Mouse (Mus musculus) forebrain, embryonic 13.5 days (tissue): Measurements from ENCODE around the gene Dock10. TPM values are rescaled to one million over a fixed set of nuclear protein-coding genes. Genes with fewer than 3 reads are reported as not detected.

ENCODE experiments used
- ATAC-seq: fragments of 200-750 bp; cut with Nextera tagmentation; 2 replicates; pipeline ENCODE4 v1.8.0; 2017
- H3K27ac ChIP-seq: fragments of 300-500 bp; sonication (generic); 2 replicates; pipeline ENCODE4 v1.5.1; 2015; ENCODE audit warnings: inconsistent platforms, mild to moderate bottlenecking, moderate library complexity
- H3K27me3 ChIP-seq: fragments of 300-500 bp; sonication (generic); 2 replicates; pipeline ENCODE4 v1.6.1; 2015; ENCODE audit warnings: mild to moderate bottlenecking, inconsistent platforms
- H3K36me3 ChIP-seq: fragments of 300-500 bp; sonication (generic); 2 replicates; pipeline ENCODE4 v1.6.1; 2015; ENCODE audit warnings: mild to moderate bottlenecking, inconsistent platforms; ENCODE audit not compliant: poor library complexity, severe bottlenecking
- H3K4me1 ChIP-seq: fragments of 300-500 bp; sonication (generic); 2 replicates; pipeline ENCODE4 v1.6.1; 2015; ENCODE audit warnings: inconsistent platforms
- H3K4me2 ChIP-seq: fragments of 300-500 bp; sonication (generic); 2 replicates; pipeline ENCODE4 v1.6.1; 2015; ENCODE audit warnings: inconsistent platforms, mild to moderate bottlenecking, moderate library complexity
- H3K4me3 ChIP-seq: fragments of 300-500 bp; sonication (generic); 2 replicates; pipeline ENCODE4 v1.5.1; 2015; ENCODE audit warnings: mild to moderate bottlenecking, inconsistent platforms
- H3K9ac ChIP-seq: fragments of 300-500 bp; sonication (generic); 2 replicates; pipeline ENCODE4 v1.6.1; 2015; ENCODE audit warnings: mild to moderate bottlenecking, inconsistent platforms
- H3K9me3 ChIP-seq: fragments of 300-500 bp; sonication (generic); replicated peaks from 2 replicates; pipeline ENCODE4 v1.6.1; 2016; ENCODE audit warnings: inconsistent platforms
- WGBS: fragments of 180-500 bp; shearing (Covaris S2); methylation state at CpG from one replicate; pipeline ENCODE4 v1.1.7; 2015; 5-methylcytosine and 5-hydroxymethylcytosine counted together
- polyA plus RNA-seq: library from polyadenylated mRNA; unstranded; fragments of >200 nt; fragmentation: Nextera tagmentation; extraction: Ambion mirVana; gene quantifications from 2 replicates; pipeline ENCODE4 v1.2.1, GENCODE M21; 2015

Dock10 gene
- polyA plus RNA-seq, result 1.3 and 2.2 TPM in 2 replicates

- Histone ChIP-seq H3K36me3 (no peaks in the 10 kb centered on the region), H3K9ac (peak within 1 kb of the TSS; percentile 67), H3K4me3 (peak within 1 kb of the TSS; percentile 62), H3K4me1 (peaks cover 14% of the 10 kb centered on the region), H3K4me2 (peak within 1 kb of the TSS; percentile 98), H3K9me3 (no peaks in the 10 kb centered on the region), H3K27me3 (peaks cover 27% of the 10 kb centered on the region), H3K27ac (no peak within 1 kb of the TSS)
- peak; percentile 77 for ATAC-seq
- under 1% methylated on average over 54 of the region's 82 CpGs for WGBS
These were observed at the start of gene Dock10 for GRCm38 (mm10) chr1:80757977-80758797. Dock10 (minus strand) TSS chr1:80758527.

DNA sequence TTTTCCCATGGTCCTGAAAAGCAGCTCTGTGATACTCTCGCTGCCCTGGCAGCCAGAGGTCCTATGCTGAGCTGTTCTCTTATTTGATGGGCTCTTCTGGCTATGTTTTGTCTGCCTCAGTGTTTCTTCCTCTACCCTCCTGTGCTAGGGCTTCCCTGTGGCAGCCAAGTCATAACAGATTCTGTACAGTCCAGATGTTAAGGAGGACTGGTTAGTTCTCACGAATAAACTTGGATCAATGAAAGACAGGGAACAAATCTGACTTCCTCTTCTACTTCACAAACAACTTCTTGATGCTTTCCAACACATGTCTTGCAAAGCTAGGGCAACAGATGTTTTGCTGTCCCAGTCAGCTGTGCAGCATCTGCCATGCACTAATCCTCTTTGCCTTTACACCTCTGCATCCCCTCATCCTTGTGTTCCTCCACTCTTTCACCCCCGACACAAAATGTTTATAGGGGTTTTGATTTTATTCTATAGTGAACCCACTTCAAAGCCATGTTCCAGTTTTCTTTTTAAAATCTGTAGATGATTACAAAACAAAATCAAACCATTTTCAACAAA, 48.6 kb upstream of the Dock10 start:
- Histone ChIP-seq H3K27ac (no peak overlapping the region), H3K9me3 (no peaks in the 10 kb centered on the region), H3K4me1 (no peaks in the 10 kb centered on the region), H3K4me2 (no peak overlapping the region), H3K9ac (no peak overlapping the region), H3K27me3 (no peaks in the 10 kb centered on the region), H3K36me3 (no peaks in the 10 kb centered on the region), H3K4me3 (no peak overlapping the region)
- ATAC-seq, result no peak
- WGBS, result 79% methylated on average over 3 of the region's 3 CpGs

DNA sequence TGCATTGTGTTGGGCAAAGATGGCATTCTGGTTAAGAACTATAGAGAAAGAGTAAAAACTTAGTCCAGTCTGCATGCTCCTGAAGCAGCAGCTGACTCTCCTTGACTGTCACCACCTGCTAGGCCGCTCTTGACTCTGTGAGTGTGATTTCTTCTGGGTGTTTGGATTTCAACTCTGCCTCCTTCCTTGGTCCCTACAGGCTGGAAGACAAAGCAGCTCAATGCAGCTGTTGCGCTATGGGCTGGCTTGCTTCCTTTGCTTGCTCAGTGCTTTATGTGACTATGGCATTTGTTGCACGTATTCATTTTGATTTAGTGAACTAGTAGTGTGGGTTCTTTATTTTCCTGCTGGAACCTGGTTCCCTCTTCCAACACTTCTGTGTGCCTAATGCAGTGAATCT, 43.7 kb upstream of the Dock10 start:
- Histone ChIP-seq H3K4me3 (no peak overlapping the region), H3K36me3 (no peaks in the 10 kb centered on the region), H3K9me3 (no peaks in the 10 kb centered on the region), H3K27ac (no peak overlapping the region), H3K4me2 (no peak overlapping the region), H3K27me3 (no peaks in the 10 kb centered on the region), H3K9ac (no peak overlapping the region), H3K4me1 (no peaks in the 10 kb centered on the region)
- ATAC-seq, result no peak
- 82% methylated on average over 3 of the region's 3 CpGs for whole genome bisulfite sequencing

DNA sequence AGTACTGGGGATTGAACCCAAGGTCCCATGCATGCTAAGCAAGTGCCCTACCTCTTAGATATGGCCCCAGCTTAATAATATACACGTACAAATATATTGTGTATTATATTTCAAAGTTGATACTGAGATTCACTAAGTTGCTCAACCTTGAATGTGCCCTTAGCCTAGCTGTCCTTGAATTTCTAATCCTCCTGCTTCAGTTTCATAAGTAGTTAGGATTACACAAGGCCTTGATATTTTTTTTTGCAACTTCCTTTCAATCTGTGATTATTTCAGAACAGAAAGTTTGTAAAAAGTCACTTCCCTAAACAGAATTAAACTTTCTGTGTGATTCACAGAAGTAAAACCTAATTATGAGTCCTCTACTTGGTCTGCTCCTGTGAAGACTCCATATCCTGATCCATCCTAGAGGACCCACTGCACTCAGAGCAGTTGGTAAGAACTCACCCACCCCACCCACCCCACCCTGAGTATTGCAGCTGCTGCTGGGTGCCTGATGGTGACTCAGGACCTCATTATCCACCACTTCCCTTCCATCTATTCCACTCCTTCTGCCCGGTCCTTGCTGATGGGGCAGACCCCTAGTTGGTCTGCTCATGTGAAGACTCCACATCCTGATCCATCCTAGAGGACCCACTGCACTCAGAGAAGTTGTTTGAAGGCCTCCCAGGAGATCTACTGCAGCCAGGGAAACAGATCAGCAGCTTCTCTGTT, 26.9 kb upstream of the Dock10 start:
- no peak overlapping the region for H3K4me2 ChIP-seq
- 75% methylated on average over 2 of the region's 2 CpGs for WGBS
- no peak for ATAC-seq
- no peak overlapping the region for H3K9ac ChIP-seq
- H3K4me3 ChIP-seq, result no peak overlapping the region
- H3K36me3 ChIP-seq, result no peaks in the 10 kb centered on the region
- H3K9me3 ChIP-seq, result no peaks in the 10 kb centered on the region
- H3K27ac ChIP-seq, result no peak overlapping the region
- H3K4me1 ChIP-seq, result no peaks in the 10 kb centered on the region
- H3K27me3 ChIP-seq, result no peaks in the 10 kb centered on the region

DNA sequence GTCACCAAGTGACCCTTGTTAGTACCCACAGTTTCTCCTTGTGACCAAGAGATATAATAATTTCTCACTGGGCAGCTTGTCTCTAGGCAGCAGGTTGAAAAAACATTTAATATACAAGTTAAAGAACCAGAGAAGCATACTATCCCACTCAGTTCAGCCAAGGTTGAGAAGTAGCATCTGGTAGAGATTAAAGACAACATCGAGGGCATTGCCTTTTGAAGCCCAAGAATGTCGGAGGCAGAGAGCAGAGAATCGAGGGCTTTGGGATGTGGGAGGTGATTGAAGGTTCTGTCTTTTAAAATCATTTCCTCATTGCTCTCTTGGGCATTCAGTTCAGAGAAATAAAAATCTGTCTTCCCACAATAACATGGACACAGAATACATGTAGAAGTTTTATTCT, 25.8 kb upstream of the Dock10 start:
- Histone ChIP-seq H3K4me3 (no peak overlapping the region), H3K9ac (no peak overlapping the region), H3K4me2 (no peak overlapping the region), H3K9me3 (no peaks in the 10 kb centered on the region), H3K4me1 (no peaks in the 10 kb centered on the region), H3K27ac (no peak overlapping the region), H3K27me3 (no peaks in the 10 kb centered on the region), H3K36me3 (no peaks in the 10 kb centered on the region)
- 87% methylated on average over 3 of the region's 3 CpGs for WGBS
- ATAC-seq, result no peak

DNA sequence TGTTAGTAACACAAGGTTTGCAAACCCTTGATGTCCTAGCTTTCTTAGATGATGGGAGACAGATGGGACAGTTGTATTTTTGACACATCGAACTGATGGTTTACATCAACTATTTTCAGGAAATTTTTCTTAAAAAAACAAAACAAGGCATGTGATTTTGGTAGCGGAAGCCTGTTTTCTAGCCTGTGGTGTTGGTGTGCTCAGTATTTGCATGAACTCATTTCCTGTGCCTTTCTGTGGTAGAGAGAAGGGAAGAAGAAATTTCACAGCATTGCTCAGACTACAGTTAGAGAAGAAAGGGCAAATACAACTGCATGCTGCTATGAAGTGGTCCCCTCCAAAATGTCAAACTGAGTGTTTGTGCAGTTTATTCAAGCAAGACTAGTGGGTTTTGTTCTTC, 7.2 kb upstream of the Dock10 start:
- no peaks in the 10 kb centered on the region for H3K27me3 ChIP-seq
- no peaks in the 10 kb centered on the region for H3K4me1 ChIP-seq
- H3K4me3 ChIP-seq, result no peak overlapping the region
- no peak overlapping the region for H3K4me2 ChIP-seq
- no peaks in the 10 kb centered on the region for H3K36me3 ChIP-seq
- no peak for ATAC-seq
- no peak overlapping the region for H3K27ac ChIP-seq
- H3K9ac ChIP-seq, result no peak overlapping the region
- WGBS, result 85% methylated on average over 2 of the region's 2 CpGs
- no peaks in the 10 kb centered on the region for H3K9me3 ChIP-seq

DNA sequence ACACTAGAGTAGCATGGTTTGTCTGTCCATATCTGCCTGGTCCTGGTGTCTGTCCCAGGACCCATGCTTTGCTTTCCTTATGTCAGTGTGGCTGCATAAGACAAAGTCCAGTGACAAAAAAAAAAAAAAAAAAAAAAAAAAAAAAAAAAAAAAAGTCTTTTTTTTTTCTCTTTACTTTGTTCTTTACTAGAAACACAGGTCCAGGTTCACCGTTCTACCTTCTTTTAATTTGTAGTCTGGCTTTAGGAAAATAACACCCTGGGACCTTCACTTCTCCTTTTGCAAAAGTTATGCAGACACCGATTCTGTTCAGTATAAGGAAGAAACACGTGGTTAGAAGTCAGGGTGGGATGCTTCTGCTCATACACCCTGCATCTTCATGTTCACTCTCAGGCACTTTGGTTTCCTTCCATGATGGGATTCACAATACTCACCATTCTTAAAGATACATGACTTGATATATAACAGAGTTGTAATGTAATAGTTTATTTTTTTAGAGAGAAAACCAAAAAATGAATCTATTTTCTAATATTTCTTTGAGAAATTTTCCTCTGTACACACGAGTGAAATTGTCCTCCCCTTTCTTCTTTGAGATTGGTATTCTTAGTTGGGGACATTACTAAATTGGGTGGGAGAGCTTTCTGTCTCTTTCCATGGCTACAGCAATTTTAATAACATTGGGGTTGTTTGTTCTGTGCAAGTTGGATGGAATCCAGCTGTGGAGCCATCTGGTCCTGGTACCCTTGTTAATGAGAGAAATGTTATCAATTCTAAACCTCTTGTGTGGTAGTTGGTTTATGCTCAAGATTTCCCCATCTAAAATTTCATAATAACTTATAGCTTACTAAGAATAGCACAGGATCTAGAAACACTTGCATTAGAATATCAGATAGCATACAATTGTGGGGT, 5.0 kb upstream of the Dock10 start:
- 83% methylated on average over 4 of the region's 4 CpGs for WGBS
- H3K4me2 ChIP-seq, result no peak overlapping the region
- peaks cover 20% of the 10 kb centered on the region for H3K27me3 ChIP-seq

GRCm38 (mm10) chr1:80758798-80759184, 464 bp upstream of the Dock10 start:
- ATAC-seq, result peak; percentile 1; the same call in 1 of the 2 replicates
- H3K27ac ChIP-seq, result no peak overlapping the region
- WGBS, result 14% methylated on average over 6 of the region's 6 CpGs
- peak overlapping the region; percentile 67 for H3K9ac ChIP-seq
- peak overlapping the region; percentile 98 for H3K4me2 ChIP-seq
- H3K4me1 ChIP-seq, result peaks cover 14% of the 10 kb centered on the region
- peak overlapping the region; percentile 62 for H3K4me3 ChIP-seq
- no peaks in the 10 kb centered on the region for H3K9me3 ChIP-seq
- no peaks in the 10 kb centered on the region for H3K36me3 ChIP-seq
- H3K27me3 ChIP-seq, result peaks cover 27% of the 10 kb centered on the region

More for the DNA sequence above, 5.0 kb upstream of the Dock10 start:
- Histone ChIP-seq H3K4me1 (0 out of 2 replicates have a peak, but pooled peaks cover 4% of the 10 kb centered on the region), H3K9me3 (no peaks in the 10 kb centered on the region), H3K36me3 (no peaks in the 10 kb centered on the region), H3K4me3 (no peak overlapping the region), H3K9ac (no peak overlapping the region), H3K27ac (no peak overlapping the region)
- no peak for ATAC-seq

GRCm38 (mm10) chr1:80757650-80757976, 714 bp downstream of the Dock10 start:
- no peaks in the 10 kb centered on the region for H3K36me3 ChIP-seq
- H3K9me3 ChIP-seq, result no peaks in the 10 kb centered on the region
- H3K4me1 ChIP-seq, result peaks cover 14% of the 10 kb centered on the region
- H3K4me2 ChIP-seq, result peak overlapping the region; percentile 98
- whole genome bisulfite sequencing, result 0% methylated on average over 6 of the region's 6 CpGs
- ATAC-seq, result peak; percentile 30; the same call in 1 of the 2 replicates
- H3K27ac ChIP-seq, result no peak overlapping the region
- H3K4me3 ChIP-seq, result peak overlapping the region; percentile 62
- H3K9ac ChIP-seq, result peak overlapping the region; percentile 67; the same call in 1 of the 2 replicates
- peaks cover 27% of the 10 kb centered on the region for H3K27me3 ChIP-seq

DNA sequence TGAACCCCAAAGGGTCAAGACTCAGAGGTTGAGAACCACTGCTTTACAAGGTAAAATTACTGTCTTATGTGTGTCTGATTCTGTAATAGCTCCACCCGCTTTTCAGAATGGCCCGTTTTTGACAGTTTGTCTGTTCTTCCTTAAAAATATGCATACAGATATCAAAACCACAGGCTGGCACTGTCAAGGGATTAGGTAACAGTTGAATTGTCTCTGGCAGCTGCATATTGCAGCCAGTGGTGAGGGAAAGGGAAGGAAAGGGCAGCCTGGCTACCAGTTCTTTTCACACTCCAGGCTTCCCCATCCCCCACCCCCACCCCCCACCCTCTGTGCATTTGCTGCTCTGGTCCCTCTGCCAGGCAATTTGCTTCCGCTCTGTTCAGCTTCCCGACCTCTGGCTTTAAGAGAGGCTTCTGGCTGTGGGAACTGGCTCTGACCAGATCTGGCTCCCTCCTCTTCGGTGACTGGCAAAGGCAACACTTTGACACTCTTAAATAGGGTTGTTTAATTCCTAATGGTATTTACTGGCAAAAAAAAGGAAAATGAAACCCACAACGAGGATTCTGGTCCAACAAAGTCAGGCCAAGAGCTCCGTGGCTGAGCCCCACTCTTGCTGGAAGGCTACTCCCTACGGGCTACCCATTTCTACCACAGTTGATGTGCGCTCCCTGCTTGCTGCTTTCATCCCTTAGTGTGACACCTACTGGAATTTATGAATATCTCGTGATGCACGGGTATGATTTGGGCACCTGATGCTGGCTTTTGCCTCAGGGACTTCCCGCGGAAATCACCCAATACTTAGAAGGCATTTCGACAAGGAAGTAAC, 1.3 kb downstream of the Dock10 start:
- ATAC-seq, result peak; percentile 61
- H3K9ac ChIP-seq, result no peak overlapping the region

GRCm38 (mm10) chr1:80756060-80756439, 2.3 kb downstream of the Dock10 start:
- no peak overlapping the region for H3K27ac ChIP-seq
- no peaks in the 10 kb centered on the region for H3K9me3 ChIP-seq
- no peaks in the 10 kb centered on the region for H3K36me3 ChIP-seq
- no peak overlapping the region for H3K4me2 ChIP-seq
- no peak overlapping the region for H3K4me3 ChIP-seq
- H3K9ac ChIP-seq, result no peak overlapping the region
- WGBS, result 43% methylated on average over 2 of the region's 2 CpGs
- peaks cover 27% of the 10 kb centered on the region for H3K27me3 ChIP-seq
- no peak for ATAC-seq
- peaks cover 14% of the 10 kb centered on the region for H3K4me1 ChIP-seq

More for the DNA sequence above, 1.3 kb downstream of the Dock10 start:
- no peaks in the 10 kb centered on the region for H3K36me3 ChIP-seq
- 7% methylated on average over 14 of the region's 14 CpGs for WGBS
- peaks cover 27% of the 10 kb centered on the region for H3K27me3 ChIP-seq
- H3K4me3 ChIP-seq, result peak overlapping the region; percentile 62
- no peak overlapping the region for H3K27ac ChIP-seq
- H3K4me2 ChIP-seq, result peak overlapping the region; percentile 98
- no peaks in the 10 kb centered on the region for H3K9me3 ChIP-seq
- H3K4me1 ChIP-seq, result peaks cover 14% of the 10 kb centered on the region
